Mouse (Mus musculus) megakaryocyte-erythroid progenitor cell, adult 5-6 weeks (primary cell): ENCODE data around the gene Rbms3. TPM values are rescaled to one million over a fixed set of nuclear protein-coding genes. Genes with fewer than 3 reads are reported as not detected.

Experiments
- ATAC-seq: replicated peaks from 2 replicates; pipeline ENCODE4 v1.8.0; 2016; ENCODE audit warnings: mild to moderate bottlenecking, inconsistent platforms; ENCODE audit not compliant: severe bottlenecking, poor library complexity, low FRiP score, low TSS enrichment
- total RNA-seq, 2 experiments: library from RNA; stranded (forward) in 1 of 2; stranded (reverse) in 1 of 2; fragments of 200-1000, 215-1000 nt in 1 of 2; fragments of >200 nt in 1 of 2; fragmentation: Nextera tagmentation in 1 of 2; gene quantifications; 2 replicates each; pipeline ENCODE4 v1.2.3; 2014 to 2017

Rbms3 gene
- total RNA-seq, 2 experiments from 2014 or later = not detected

- ATAC-seq = no peak
These were observed 248.8 kb downstream of the Rbms3 start for GRCm38 (mm10) chr9:117380876-117381275.

- ATAC-seq = no peak
These were observed 249.6 kb downstream of the Rbms3 start for GRCm38 (mm10) chr9:117380076-117380475.

- no peak for ATAC-seq
These were observed 250.2 kb downstream of the Rbms3 start for GRCm38 (mm10) chr9:117379448-117379983.

- ATAC-seq = no peak
These were observed 251.4 kb downstream of the Rbms3 start for GRCm38 (mm10) chr9:117378131-117378890.

- no peak for ATAC-seq
These were observed 253.9 kb downstream of the Rbms3 start for GRCm38 (mm10) chr9:117375776-117376175.

GRCm38 (mm10) chr9:117373164-117373741, 256.5 kb downstream of the Rbms3 start:
- no peak for ATAC-seq

- ATAC-seq = no peak
These were observed 257.7 kb downstream of the Rbms3 start for GRCm38 (mm10) chr9:117371980-117372379.

- no peak for ATAC-seq
These were observed 259.6 kb downstream of the Rbms3 start for GRCm38 (mm10) chr9:117370086-117370485.

- no peak for ATAC-seq
These were observed 261.7 kb downstream of the Rbms3 start for GRCm38 (mm10) chr9:117368016-117368415.

GRCm38 (mm10) chr9:117364610-117365009, 265.1 kb downstream of the Rbms3 start:
- ATAC-seq = no peak

GRCm38 (mm10) chr9:117361431-117361830, 268.3 kb downstream of the Rbms3 start:
- ATAC-seq = no peak

GRCm38 (mm10) chr9:117356764-117357442, 272.8 kb downstream of the Rbms3 start:
- no peak for ATAC-seq

- ATAC-seq = no peak
These were observed 274.2 kb downstream of the Rbms3 start for GRCm38 (mm10) chr9:117355501-117355900.

- no peak for ATAC-seq
These were observed 287.4 kb downstream of the Rbms3 start for GRCm38 (mm10) chr9:117342336-117342735.

- no peak for ATAC-seq
These were observed 299.0 kb downstream of the Rbms3 start for GRCm38 (mm10) chr9:117330681-117331080.

- ATAC-seq = no peak
These were observed 310.4 kb downstream of the Rbms3 start for GRCm38 (mm10) chr9:117319271-117319670.

GRCm38 (mm10) chr9:117318461-117318860, 311.3 kb downstream of the Rbms3 start:
- ATAC-seq = no peak

GRCm38 (mm10) chr9:117317251-117317650, 312.5 kb downstream of the Rbms3 start:
- no peak for ATAC-seq

- no peak for ATAC-seq
These were observed 316.1 kb downstream of the Rbms3 start for GRCm38 (mm10) chr9:117313642-117314041.

GRCm38 (mm10) chr9:117309809-117310208, 319.9 kb downstream of the Rbms3 start:
- no peak for ATAC-seq
